Mouse (Mus musculus) naive thymus-derived CD4-positive, alpha-beta T cell, adult 2 months (primary cell): ENCODE data around the gene Lce1b.
"Not testable (repeated sequence)": the region's sequence is repeated elsewhere in the genome, so short reads cannot be mapped to it uniquely, and the experiment has no call there.

ENCODE experiments used
- DNase-seq: peaks from one replicate; pipeline ENCODE4 v3.0.0-alpha.2; 2011; ENCODE audit warnings: low read depth

The Lce1b gene

DNA sequence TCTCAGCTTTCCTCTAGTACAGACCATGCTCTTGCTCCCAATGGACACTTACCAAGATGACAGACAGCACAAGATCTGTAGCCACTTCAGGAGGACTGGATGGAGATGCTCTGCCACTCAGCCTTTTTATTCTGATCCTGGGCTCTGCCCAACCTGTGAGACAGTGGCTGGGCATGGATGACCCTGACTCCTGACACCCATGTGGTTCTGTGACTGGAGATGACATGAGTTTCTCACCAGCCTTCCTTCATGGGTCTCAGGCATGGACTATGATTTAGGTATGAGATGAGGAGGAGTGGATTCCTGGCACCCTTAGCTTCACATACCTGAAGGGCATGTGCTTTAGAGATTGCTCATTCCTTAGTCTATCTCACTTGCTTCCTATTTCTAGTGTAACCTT, at the start of gene Lce1b:
TSS of gene Lce1b (minus strand) at position 101 of the 400 bp plus-strand sequence.
- DNase-seq = no peak

DNA sequence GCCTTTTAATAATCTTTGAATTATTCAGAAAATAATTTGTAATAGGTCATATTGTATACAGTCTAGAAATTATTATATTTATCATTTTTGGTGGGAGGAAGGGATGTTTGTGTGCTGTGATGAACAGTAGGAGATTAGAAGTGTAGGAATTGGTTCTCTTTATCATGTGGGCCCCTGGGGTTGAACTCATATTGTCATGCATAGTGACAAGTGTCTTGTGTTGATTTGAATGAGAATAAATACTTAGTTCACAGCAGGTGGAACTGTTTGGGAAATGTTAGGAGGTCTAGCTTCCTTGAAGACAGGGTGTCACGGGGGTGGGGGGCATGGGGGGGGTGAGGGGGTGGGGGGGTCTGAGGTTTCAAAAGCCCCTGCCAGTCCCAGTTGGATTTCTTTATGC, 37.9 kb upstream of the Lce1b start:
- no peak for DNase-seq

DNA sequence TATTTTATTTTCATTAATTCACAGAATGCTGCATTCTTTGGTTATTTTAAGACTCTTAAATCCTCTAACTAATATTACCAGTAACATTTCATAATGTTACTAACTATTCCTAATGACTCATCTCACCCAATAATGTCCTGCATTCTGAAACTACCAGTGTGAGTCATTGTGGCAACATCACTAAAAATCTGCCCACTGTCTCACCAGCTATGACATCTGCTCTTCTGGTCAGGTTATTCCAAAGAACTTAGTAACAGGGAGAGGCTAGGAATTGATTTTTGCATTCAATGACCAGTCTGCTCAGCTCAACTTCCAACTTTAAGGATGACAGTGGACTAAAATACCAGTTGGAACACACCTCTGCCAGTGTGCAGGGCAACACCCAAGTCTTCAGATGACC, 35.0 kb upstream of the Lce1b start:
- no peak for DNase-seq

GRCm38 (mm10) chr3:92689154-92689553, 32.4 kb upstream of the Lce1b start:
- DNase-seq = not testable (repeated sequence)

GRCm38 (mm10) chr3:92687110-92687509, 30.4 kb upstream of the Lce1b start, which contains the start of gene Lce1d:
TSS of gene Lce1d (minus strand) at chr3:92687210.
- DNase-seq = no peak

DNA sequence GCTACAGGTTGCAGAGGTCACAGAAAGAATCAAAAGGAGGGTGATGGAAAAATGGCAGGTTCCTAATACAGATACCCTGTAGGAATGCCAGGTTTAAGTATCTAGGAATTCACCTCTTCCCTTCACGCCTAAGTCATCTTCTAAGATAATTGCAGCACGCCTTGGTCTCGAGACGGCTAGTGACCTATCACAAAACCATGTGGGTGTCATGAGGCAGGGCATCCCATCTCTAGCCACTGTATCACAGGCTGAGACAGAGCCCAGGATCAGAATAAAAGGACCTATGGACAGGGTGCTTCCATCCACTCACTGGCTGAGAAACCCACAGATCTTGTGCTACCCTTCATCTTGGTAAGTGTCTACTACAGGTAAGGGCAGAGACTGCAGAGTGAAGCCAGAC, 22.2 kb upstream of the Lce1b start, which contains the start of gene Lce1c:
TSS of gene Lce1c (plus strand) at position 301 of the 400 bp plus-strand sequence.
- DNase-seq = no peak

- no peak for DNase-seq
Observed at GRCm38 (mm10) chr3:92670215-92670614, 13.5 kb upstream of the Lce1b start, which contains the start of gene Lce1a2. TSS of gene Lce1a2 (minus strand) at chr3:92670315.

GRCm38 (mm10) chr3:92648207-92648606, 8.5 kb downstream of the Lce1b start, which contains the start of gene Lce1a1:
TSS of gene Lce1a1 (minus strand) at chr3:92648307.
- DNase-seq = no peak

DNA sequence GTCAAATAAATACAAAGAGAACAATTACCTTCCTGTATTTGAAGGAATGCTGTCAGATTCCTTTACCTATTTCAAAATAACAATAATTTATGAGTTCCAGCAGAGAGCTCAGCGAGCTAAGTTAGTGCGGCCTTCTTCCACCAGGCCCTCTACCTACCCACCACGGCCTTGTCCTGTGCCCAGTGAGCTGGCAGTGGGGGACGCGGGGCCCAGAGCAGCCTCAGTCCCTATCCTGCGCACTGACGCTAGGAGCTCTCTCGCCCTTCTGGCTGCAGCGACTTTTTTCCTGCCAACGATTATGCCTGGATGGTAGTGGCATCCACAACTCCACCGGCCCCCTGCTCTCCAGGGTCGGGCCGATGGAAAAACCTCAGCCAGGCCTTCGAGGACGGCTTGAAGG, 16.9 kb downstream of the Lce1b start:
- no peak for DNase-seq

GRCm38 (mm10) chr3:92638653-92638991, 18.1 kb downstream of the Lce1b start:
- no peak for DNase-seq

DNA sequence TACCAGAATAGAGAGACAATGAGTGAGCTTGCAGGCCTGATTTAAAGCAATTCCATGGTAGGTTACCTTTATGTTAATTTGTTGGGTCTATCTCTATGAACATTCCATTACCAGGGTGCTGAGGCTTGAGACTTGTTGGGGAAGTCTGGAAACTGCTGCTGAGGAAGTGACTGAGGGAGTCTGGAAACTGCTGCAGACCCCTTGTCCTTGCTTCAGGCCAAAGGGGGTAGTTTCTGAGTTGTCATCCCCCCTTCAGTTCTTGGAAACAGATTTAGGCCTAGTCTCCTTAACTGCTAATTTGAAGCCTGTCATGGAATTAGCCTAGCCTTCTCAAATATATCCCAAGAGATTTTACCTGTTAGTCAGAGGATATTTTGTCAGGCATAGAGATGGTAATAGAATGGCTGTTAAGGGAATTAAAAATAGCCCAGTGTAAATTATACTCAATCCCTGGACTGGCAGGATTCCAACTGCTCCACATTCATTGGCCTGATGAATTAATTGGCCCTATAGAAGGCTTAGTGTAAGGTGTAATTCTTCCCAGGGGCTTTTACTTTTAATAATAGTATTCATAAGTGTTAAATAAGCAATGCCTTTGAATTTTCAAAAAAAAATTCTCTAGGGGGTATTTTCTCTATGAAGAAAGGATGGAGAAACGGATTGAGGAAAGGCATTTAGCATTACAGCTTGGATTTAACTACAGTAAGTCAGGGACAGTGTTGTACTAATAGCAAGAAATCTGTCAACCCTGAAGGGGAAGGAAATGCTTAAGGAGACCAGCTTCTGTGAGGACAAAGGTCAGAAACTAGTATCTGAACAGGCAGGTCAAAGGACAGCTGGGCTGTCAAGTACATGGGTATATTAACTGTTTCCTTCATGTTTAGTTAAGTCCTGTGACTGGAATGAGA, 18.7 kb downstream of the Lce1b start:
- no peak for DNase-seq

DNA sequence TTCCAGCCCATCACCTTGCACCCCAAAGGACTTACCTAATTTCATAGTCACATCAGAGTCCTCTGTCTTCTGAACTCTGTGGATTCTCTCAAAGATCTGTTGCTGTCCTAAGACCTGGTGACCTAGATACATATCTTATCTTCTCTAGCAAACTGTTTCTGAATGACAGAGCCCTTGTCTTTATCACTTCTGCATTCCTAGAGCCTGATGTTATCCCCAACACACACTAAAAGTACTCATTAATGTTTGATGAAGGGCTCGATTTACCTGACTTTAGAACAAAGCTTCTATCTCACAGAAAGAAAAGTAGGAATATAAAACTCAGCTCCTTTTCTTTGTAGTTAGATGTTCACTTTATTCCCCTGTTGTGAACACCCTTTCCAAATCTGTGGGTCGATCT, 35.2 kb downstream of the Lce1b start, which contains the start of gene Lce6a:
TSS of gene Lce6a (minus strand) at position 101 of the 400 bp plus-strand sequence.
- no peak for DNase-seq

DNA sequence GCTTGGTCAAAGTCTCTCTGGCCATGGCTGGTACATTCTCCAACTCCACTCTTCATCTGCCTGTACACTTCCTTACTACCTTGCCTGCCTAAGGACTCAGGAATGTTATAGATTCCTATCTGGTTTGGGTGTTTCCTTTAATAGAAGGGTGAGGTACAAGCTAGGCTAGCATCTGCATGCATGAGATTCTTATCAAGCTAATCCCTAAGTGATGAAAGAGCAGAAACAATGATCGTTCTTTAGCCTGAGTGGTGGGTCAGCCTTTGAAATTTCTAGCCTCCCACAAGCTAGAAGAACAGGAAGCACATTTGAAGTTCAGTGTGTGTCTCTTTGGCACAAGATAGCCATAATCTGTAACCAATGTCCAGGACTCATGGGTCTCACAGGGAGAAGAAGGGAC, 46.9 kb downstream of the Lce1b start:
- DNase-seq = no peak

DNA sequence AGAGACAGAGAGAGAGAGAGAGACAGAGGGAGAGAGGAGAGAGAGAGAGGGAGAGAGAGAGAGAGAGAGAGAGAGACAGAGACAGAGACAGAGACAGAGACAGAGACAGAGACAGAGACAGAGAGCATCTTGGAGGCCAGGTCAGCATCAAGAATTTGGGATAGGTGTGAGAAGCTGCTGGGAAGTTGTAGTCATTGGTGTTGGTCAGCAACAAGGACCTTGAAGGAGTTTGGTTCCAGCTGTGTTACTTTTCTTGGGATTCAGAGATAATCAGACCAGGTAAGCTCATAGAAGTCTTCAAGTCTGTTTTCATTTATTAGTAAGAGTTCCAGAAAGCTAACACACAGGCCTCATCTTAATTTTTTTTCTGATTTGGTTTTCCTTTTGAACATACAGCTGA, 49.3 kb downstream of the Lce1b start, which contains the start of gene 2210017I01Rik:
TSS of gene 2210017I01Rik (minus strand) at position 101 of the 400 bp plus-strand sequence.
- no peak for DNase-seq
